8 mouse cellular contexts compared by ENCODE assay signal in genomic region chr11:70982557-70983228, GRCm38 (mm10). TPM values are rescaled to one million over a fixed set of nuclear protein-coding genes. Genes with fewer than 3 reads are reported as not detected.
DNase-seq lines count a peak whose midpoint lies in the region; ATAC-seq and TF ChIP-seq lines count a peak whose summit lies in the region.

C1qbp (minus strand) TSS chr11:70983026.

- peak; percentile 87 for DNase-seq in G1E (ENCODE audit: low spot score)
- DNase-seq in cerebellum, adult 18-20 months, result peak; percentile 95 to 97
- peak; percentile 82 for DNase-seq in heart, postnatal 25 days (ENCODE audit: low spot score)
- DNase-seq in layer of hippocampus, adult 18-20 months (ENCODE audit: low spot score in 2 of 2), result peak; percentile 88 to 94
- peak; percentile 92 to 93 for DNase-seq in lung, adult 18-20 months

- peak within 1 kb of the TSS; percentile 96 for H3K4me3 ChIP-seq in G1E (ENCODE audit: low read depth, low read length)
- peak within 1 kb of the TSS; percentile 93 for H3K4me3 ChIP-seq in forebrain, embryonic 16.5 days (replicated peaks; ENCODE audit: low read length)
- H3K4me3 ChIP-seq in neural tube, embryonic 14.5 days (ENCODE audit: low read depth, low read length), result peak within 1 kb of the TSS; percentile 99
- peak within 1 kb of the TSS; percentile 88 for H3K4me3 ChIP-seq in testis, adult 2 months (ENCODE audit: control insufficient read depth, low read depth, low read length)

- intact Hi-C loops in heart, postnatal 25 days (cut with DNase I), result loop anchor here (1.0 to 5.0 kb wide), 2 partner anchors 21 to 70 kb away; no protein-coding TSS in a partner anchor

- H3K4me2 ChIP-seq in forebrain, embryonic 16.5 days (ENCODE audit: low read length), result peak within 1 kb of the TSS; percentile 91
- peak within 1 kb of the TSS; percentile 74 for H3K4me2 ChIP-seq in neural tube, embryonic 14.5 days (ENCODE audit: low read depth, low read length)

- peak; percentile 86 for TF ChIP-seq CTCF in G1E (IDR thresholded peaks at IDR 0.05; ENCODE audit: low read depth, low read length)
- peak; percentile 73; the same call in 1 of the 2 replicates for TF ChIP-seq CTCF in testis, adult 2 months (IDR thresholded peaks at IDR 0.05; ENCODE audit: control insufficient read depth, insufficient read depth, insufficient replicate concordance, low read depth, low read length)

- no peaks in the 10 kb centered on the region for H3K27me3 ChIP-seq in G1E (ENCODE audit: insufficient read depth, low read length)
- H3K27me3 ChIP-seq in forebrain, embryonic 16.5 days (replicated peaks; ENCODE audit: control insufficient read depth, insufficient read depth, low read length), result no peaks in the 10 kb centered on the region
- no peaks in the 10 kb centered on the region for H3K27me3 ChIP-seq in neural tube, embryonic 14.5 days (ENCODE audit: control insufficient read depth, insufficient read depth, low read length)
- H3K27me3 ChIP-seq in testis, adult 2 months (ENCODE audit: control insufficient read depth, insufficient read depth, low read length), result no peaks in the 10 kb centered on the region

- peaks cover 83% of the 10 kb centered on the region for H3K36me3 ChIP-seq in G1E (replicated peaks)
- H3K36me3 ChIP-seq in forebrain, embryonic 16.5 days (ENCODE audit: control insufficient read depth, insufficient read depth), result peaks cover 32% of the 10 kb centered on the region
- H3K36me3 ChIP-seq in neural tube, embryonic 14.5 days (ENCODE audit: control insufficient read depth, insufficient read depth, low read length), result peaks cover 47% of the 10 kb centered on the region
- H3K36me3 ChIP-seq in testis, adult 2 months (ENCODE audit: control insufficient read depth, insufficient read depth, low read length), result no peaks in the 10 kb centered on the region; the same call in 1 of the 2 replicates

- H3K27ac ChIP-seq in forebrain, embryonic 16.5 days (ENCODE audit: low read length), result peak within 1 kb of the TSS; percentile 42
- H3K27ac ChIP-seq in neural tube, embryonic 14.5 days (ENCODE audit: low read depth, low read length), result 0 out of 2 replicates have a peak within 1 kb of the TSS, but pooled peaks have one; percentile 34
- H3K27ac ChIP-seq in testis, adult 2 months (ENCODE audit: control insufficient read depth, insufficient read depth, low read depth, low read length), result peak within 1 kb of the TSS; percentile 57

- peaks cover 44% of the 10 kb centered on the region for H3K4me1 ChIP-seq in G1E (ENCODE audit: insufficient read depth, low read depth, low read length)
- H3K4me1 ChIP-seq in forebrain, embryonic 16.5 days (replicated peaks; ENCODE audit: control insufficient read depth, insufficient read depth, low read length), result peaks cover 11% of the 10 kb centered on the region
- H3K4me1 ChIP-seq in neural tube, embryonic 14.5 days (ENCODE audit: control insufficient read depth, insufficient read depth, low read length), result peaks cover 2% of the 10 kb centered on the region; the same call in 1 of the 2 replicates
- peaks cover 7% of the 10 kb centered on the region for H3K4me1 ChIP-seq in testis, adult 2 months (ENCODE audit: control insufficient read depth, insufficient read depth, low read length)

- WGBS in forebrain, embryonic 16.5 days, result 1% methylated on average over 62 of the region's 64 CpGs
- 1% methylated on average over 60 of the region's 64 CpGs for WGBS in neural tube, embryonic 14.5 days

- peak within 1 kb of the TSS; percentile 84 for H3K9ac ChIP-seq in forebrain, embryonic 16.5 days (replicated peaks; ENCODE audit: low read depth, low read length)
- H3K9ac ChIP-seq in neural tube, embryonic 14.5 days (replicated peaks; ENCODE audit: low read depth, low read length), result peak within 1 kb of the TSS; percentile 82

- H3K9me3 ChIP-seq in G1E (replicated peaks), result no peaks in the 10 kb centered on the region
- no peaks in the 10 kb centered on the region for H3K9me3 ChIP-seq in forebrain, embryonic 16.5 days (ENCODE audit: control insufficient read depth, low read length)
- no peaks in the 10 kb centered on the region for H3K9me3 ChIP-seq in neural tube, embryonic 14.5 days (ENCODE audit: control insufficient read depth, low read length)

- TF ChIP-seq POLR2A in testis, adult 2 months (IDR thresholded peaks at IDR 0.05; ENCODE audit: control insufficient read depth, low read depth, low read length), result peak; percentile 81

- ATAC-seq in G1E (ENCODE audit: extremely low read depth, insufficient number of reproducible peaks, low FRiP score, poor library complexity, severe bottlenecking), result peak; percentile 77
- peak; percentile 96 for ATAC-seq in forebrain, embryonic 16.5 days
- ATAC-seq in neural tube, embryonic 14.5 days (ENCODE audit: low read depth), result peak; percentile 96

RNA-seq across cellular contexts. Expression of gene C1qbp, which starts in this region (rescaled TPM):
- 271 and 277 TPM in 2 replicates for total RNA-seq in G1E (2014; fragmentation: Nextera tagmentation)
- total RNA-seq in G1E (2017), result 67.7 and 75.2 TPM in 2 replicates
- polyA plus RNA-seq in G1E (2012), result 753 and 1,114 TPM in 2 replicates
- polyA plus RNA-seq in forebrain, embryonic 16.5 days (2015; fragmentation: Nextera tagmentation; extraction: Ambion mirVana), result 189 and 203 TPM in 2 replicates
- total RNA-seq in heart, postnatal 25 days (2021), result 100 to 1,000 TPM; 218 to 234 TPM
- 100 to 1,000 TPM in 1 of 2 experiments, 10 to 100 TPM in 1; 98.4 to 107 TPM for total RNA-seq in layer of hippocampus, adult 18-20 months (2021)
- 173 and 177 TPM in 2 replicates for polyA plus RNA-seq in neural tube, embryonic 14.5 days (2014; fragmentation: Nextera tagmentation; extraction: Ambion mirVana)
- polyA plus RNA-seq in testis, adult 2 months (2012; rRNA removed), result 21.9 and 22.1 TPM in 2 replicates

Comparison
In these comparisons a context has a peak if more than half of its experiments do, and no peak if none do; other contexts are left out.
1. Peak in every context shown above with its lines: DNase-seq, ATAC-seq, H3K4me3 ChIP-seq and H3K27ac ChIP-seq.